Mouse (Mus musculus): ENCODE measurements at regions not wholly inside any gene's neighbourhood (a gene's known extent, or its start where the extent isn't known, plus 50 kb on each side); places are given as distances from the start of the nearest gene placed in this dataset.
A peak's percentile ranks its signal among the peaks of the same experiment; 100 is the strongest.
"Not testable (repeated sequence)": the region's sequence is repeated elsewhere in the genome, so short reads cannot be mapped to it uniquely, and the experiment has no call there.

DNA sequence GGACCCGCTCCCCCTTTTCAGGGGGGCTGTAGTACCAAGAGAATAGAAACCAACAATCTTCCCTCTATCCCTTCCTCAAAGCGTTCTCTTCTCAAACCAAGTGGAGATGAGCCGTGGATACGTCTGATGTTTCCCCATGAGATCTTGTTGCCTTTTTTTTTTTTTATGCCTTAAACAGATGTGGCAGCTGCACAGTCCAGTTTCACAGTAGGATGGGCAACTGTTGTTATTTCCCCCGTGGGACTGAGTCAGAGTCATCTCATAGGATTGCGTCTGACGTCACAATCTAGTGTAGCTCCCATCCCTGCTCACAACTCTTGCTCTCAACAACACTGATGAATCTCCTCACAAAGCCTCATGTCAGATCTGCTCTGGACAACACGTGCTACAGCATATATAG, 148.7 kb upstream of the Trpc7 start:
- no peak for DNase-seq

DNA sequence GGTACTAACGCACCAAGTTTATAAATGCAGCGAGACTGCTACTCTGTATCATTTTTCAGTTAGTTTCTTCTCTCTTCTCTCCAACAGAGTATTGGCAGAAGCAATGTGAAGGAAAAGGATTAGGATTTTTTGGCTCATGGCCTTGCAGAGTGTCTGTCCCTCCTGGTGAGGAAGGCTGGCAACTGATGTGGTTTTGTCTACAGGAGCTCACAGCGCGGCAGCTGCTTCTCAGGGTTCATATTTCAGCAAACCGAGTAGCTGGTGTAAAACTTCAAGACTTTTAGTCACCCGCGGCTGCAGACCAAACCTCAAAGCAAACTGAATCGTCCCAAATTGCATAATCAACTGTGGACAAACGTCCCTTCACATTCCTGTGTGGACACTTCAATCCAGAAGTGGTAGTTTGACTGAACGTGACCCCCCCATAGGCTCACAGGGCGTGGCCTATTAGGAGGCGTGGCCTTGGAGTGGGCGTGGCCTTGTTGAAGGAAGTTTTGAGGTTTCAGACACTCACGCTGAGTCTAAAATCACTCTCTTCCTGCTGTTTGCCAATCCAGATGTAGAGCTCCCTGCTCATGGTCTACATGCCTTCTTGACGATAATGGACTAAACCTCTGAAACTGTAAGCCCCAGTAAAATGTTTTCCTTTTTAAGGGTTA, 147.7 kb upstream of the Trpc7 start:
- DNase-seq, result no peak

DNA sequence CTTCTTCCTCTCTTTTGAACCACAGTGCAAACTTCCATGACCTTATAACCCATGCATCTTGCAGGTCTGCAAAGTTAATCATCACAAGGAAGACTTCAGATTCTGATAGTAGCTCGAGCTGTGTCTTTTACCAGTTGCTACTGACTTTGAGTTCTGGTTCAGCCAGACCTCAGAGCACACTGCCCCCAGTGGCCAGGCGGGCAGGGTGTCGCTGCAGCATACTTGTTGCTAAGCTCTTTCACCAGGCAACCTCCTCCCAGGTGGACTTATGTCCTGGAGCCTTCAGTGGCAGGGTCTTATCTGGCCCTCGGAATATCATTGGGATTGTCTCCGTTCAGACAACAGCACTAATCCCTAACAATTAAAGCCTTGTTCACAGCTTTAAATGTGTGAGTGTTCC, 146.7 kb upstream of the Trpc7 start:
- DNase-seq, result no peak

DNA sequence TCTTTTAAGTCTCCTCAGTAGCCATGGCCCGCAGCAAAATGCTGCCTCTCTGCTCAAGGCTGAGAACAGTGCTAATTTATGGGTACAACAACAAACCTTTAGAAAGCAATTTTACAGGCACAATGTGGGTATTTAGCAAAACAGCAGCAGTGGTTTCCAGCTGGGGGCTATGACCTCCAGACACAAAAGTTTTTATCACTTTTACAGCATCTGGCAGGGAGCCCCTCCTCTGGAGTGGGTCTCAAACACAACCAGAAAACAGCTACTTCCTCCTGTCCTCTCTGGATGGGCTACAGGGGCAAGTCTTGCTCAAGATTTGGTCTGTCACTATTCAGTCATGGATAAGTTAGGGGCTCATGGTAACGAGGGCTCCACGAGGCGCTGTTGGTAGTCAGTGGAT, 137.1 kb upstream of the Trpc7 start:
- no peak for DNase-seq

DNA sequence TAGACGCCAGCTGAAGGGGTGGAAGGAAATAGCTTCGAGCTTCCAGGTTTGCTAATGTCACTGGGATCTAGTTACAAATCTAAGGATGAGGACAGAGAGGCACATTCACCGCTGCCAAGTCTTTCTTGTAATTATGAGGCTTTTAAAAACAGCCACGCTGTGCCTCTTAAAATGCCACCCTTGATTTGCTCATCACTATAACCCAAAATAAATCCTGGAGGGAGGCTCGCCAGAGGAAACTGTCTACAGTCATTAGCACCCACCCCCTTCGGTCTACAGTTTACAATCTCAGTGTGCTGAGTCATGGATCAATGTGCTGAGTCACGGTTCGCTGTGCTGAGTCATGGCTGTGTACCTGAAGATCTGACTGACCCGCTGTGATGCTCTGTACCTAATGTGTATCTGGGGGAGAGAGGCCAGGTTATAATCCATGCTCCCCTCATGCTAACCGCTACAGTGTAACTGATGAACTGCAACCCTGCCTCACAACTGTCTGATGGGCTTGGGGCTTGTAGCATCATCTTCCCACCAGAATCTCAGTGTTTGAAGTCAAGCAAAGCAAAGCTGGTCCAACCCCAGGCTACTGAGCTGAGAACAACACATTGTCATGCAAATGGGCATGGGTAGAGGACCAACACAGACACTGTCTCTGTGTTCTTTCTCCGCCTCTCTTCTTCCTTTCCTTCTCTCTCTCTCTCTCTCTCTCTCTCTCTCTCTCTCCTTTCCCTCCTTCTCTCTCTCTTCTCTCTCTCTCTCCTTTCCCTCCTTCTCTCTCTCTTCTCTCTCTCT, 122.0 kb upstream of the Trpc7 start:
- DNase-seq, result peak; percentile 36

DNA sequence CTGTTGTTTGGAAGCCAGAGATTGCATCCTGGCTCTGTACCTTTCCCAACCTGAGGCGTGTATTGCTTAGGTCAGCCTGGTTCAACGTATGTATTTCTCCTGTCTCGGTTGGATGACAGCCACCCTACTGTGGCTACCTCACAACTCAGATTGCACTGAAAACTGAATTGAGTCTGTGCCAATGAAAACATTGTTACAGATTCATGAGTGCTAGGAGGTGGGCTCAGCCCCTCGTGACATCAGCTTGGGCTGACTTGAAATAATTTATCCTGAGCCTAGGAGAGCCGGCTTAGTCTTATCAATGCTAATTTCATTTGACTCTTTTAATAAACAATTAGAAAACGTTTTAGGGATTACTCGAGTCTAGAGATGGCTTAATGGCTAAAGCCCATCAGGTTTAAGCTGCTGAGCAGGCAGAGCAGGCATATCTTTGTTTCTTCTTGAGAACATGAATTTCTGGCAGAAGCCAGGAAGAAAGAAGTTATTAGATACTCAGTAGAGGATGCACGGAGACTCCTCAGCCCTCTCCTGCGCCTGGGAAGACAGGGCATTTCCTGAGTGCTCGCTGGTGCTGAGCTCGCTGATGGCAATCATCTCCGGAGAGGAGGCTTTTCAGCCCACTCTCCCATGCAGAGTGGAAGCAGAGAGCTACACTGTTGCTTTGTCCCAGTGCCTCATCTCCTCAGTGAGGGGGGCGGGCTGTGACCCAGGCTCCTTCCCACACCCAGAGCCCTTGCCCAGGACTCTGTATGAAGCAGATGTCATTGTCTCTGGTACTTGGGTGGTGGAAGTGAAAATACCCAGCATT, 120.9 kb upstream of the Trpc7 start:
- no peak for DNase-seq

DNA sequence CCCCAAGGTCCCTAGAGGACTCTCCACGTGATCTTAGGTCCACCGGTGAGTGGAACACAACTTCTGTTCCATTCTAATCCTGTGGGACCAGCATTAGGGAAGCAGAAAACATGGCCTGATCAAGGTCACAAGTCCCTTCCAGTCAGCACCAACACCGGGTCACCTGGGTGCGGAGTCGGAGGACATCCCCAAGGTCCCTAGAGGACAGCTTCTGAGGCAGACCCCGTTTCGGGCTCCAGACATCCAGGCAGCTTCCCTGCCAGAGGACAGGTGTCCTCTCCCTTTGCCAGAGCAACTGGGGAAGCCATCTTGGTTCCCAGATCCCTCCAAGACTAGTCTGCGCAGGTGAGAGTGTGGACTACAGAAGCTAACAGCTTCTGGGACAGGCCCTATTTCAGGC, 111.4 kb upstream of the Trpc7 start:
- DNase-seq, result not testable (repeated sequence)

DNA sequence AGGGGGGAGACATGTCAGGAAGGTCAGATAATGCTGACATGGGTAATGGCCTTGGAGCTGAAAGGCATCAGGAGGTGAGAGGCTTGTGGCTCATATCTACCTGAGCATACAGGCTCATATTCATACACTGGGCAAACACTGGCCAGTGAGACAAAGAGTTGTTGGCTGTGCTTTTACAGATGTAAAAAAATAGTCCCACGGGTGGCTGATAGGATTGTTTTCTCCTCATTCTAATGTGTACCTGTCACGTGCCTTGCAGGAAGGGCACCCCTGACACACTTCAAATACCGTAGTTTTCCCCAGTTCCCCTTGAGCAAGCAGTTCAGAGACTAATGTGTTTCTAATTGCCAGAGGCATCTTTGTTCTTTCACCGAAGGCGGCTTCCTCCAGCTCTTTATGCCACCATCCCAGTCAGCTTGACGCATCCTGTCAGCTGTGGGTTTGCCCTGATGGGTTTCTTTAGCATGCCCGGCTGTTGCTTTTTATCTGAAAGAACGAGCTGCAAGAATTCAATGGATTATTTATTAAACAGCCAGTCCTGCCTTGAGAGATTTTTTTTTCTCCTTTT, 107.9 kb upstream of the Trpc7 start:
- no peak for DNase-seq

DNA sequence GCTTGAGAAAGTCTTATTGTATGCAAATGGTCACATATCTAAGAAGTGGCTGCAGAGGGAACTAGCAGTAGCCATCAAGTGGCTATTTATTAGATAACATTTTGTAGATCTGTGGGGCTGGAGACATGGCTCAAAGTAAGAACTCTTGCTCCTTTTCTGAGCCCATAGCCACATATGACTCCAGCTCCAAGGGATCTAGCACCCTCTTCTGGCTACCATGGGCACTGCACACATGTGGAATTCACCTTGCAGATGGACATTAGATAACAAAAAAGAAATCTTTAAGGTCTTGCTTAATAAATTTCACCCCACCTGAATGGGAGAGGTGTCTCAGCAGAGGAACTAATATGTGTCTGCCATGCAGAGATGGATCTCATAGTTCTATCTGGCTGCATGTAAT, 96.2 kb upstream of the Trpc7 start:
- no peak for DNase-seq

DNA sequence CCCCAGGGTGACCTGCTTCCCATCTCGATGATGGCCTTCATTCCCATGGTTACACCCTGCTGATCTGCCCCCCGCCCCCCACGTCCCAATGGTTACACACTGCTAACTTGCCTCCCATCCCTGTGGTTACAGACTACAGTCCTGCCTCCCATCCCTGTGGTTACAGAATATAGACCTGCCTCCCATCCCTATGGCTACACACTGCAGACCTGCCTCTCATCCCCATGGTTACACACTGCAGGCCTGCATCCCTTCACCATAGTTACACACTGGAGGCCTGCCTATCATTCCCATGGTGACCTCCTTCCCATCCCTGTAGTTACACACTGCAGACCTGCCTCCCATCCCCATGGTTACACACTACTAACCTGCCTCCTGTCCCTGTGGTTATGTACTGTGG, 78.3 kb upstream of the Trpc7 start:
- DNase-seq, result no peak

DNA sequence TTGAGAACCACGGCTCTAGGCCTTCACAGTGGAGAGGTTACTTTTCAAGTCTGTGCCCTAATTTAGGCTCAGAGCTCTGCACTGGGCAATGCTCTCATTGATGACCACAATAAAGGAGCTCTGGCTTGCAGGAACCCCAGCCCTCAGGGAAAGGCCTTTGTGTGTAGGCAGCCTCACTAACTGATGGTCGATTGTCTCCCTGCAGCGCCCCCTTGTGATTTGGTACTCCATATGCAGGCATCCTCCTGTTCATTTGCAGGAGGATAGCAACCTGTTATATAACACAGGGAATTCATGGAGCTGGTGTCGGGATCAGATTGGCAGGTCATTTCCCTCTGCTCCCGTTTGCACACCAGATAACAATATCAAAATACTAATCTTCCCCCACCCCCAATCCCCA, 59.6 kb upstream of the Trpc7 start:
- DNase-seq, result peak; percentile 15

DNA sequence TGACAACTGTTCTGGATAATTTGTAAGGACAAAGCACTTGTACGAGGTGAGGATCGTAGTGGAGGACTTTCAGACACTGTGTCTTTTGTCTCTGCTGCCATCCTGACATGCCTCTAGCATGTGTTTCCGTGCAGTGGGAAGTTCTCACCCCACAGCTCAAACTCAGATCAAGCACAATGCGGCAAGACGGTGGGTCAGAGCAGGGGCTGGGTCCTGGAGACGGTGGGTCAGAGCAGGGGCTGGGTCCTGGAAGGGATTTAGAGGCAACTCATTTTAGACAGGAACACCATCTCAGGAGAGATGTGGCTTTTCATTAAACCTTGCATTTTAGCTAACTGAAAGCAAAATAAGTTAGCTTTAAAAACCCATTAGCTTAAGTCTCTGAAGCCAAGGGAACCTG, 52.3 kb upstream of the Trpc7 start:
- no peak for DNase-seq

DNA sequence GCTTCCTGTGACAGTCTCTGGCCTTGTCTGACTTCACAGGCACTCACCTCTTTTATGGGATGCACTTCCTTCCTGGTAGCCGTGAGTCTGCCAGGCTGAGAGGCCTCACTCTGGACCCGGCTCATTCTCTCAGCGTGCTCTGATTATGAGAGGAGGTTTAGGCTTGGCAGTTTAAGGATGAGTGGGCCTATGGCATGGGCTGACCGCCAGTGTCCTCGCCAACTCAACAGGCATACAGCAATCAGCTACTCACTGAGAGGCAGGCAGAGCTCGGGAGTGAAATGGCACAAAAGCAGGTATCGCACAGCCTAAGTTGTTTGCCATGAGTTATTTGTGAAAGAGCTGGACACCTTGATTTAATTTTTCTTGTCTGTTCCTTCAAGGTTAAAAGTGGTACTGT, 51.5 kb upstream of the Trpc7 start:
- no peak for DNase-seq

Data from right cerebral cortex, postnatal 14 days (tissue).